Mouse (Mus musculus): ENCODE measurements at regions not wholly inside any gene's neighbourhood (a gene's known extent, or its start where the extent isn't known, plus 50 kb on each side); places are given as distances from the start of the nearest gene placed in this dataset.

GRCm38 (mm10) chr16:39285028-39285744, 392.7 kb downstream of the Igsf11 start:
- CTCF ChIA-PET = interaction anchor here (0.8 kb wide), 1 partner anchor 268 kb away, joined by 3 read pairs; no protein-coding TSS in a partner anchor

GRCm38 (mm10) chr16:39286797-39287565, 394.5 kb downstream of the Igsf11 start:
- CTCF ChIA-PET = no interaction called here

- CTCF ChIA-PET = no interaction called here
Observed at GRCm38 (mm10) chr16:39298856-39299255, 406.4 kb downstream of the Igsf11 start.

GRCm38 (mm10) chr16:39302902-39303361, 410.5 kb downstream of the Igsf11 start:
- CTCF ChIA-PET = no interaction called here

GRCm38 (mm10) chr16:39303371-39303770, 410.9 kb downstream of the Igsf11 start:
- CTCF ChIA-PET = no interaction called here

- CTCF ChIA-PET = no interaction called here
Observed at GRCm38 (mm10) chr16:39307951-39308350, 415.5 kb downstream of the Igsf11 start.

GRCm38 (mm10) chr16:39316752-39317594, 424.5 kb downstream of the Igsf11 start:
- CTCF ChIA-PET = no interaction called here

GRCm38 (mm10) chr16:39325627-39326026, 433.2 kb downstream of the Igsf11 start:
- CTCF ChIA-PET = no interaction called here

- CTCF ChIA-PET = no interaction called here
Observed at GRCm38 (mm10) chr16:39363657-39364056, 471.2 kb downstream of the Igsf11 start.

GRCm38 (mm10) chr16:39368276-39368675, 475.8 kb downstream of the Igsf11 start:
- CTCF ChIA-PET = no interaction called here

GRCm38 (mm10) chr16:39374616-39375015, 482.1 kb downstream of the Igsf11 start:
- CTCF ChIA-PET = no interaction called here

- CTCF ChIA-PET = no interaction called here
Observed at GRCm38 (mm10) chr16:39379959-39380358, 487.5 kb downstream of the Igsf11 start.

GRCm38 (mm10) chr16:39389943-39390342, 497.5 kb downstream of the Igsf11 start:
- CTCF ChIA-PET = no interaction called here

- CTCF ChIA-PET = no interaction called here
Observed at GRCm38 (mm10) chr16:39390626-39391025, 498.2 kb downstream of the Igsf11 start.

GRCm38 (mm10) chr16:39402101-39402749, 509.8 kb downstream of the Igsf11 start:
- CTCF ChIA-PET = no interaction called here

GRCm38 (mm10) chr16:39431581-39431980, 539.1 kb downstream of the Igsf11 start:
- CTCF ChIA-PET = no interaction called here

GRCm38 (mm10) chr16:39445740-39446139, 538.4 kb upstream of the Lsamp start:
- CTCF ChIA-PET = no interaction called here

GRCm38 (mm10) chr16:39453400-39454138, 530.6 kb upstream of the Lsamp start:
- CTCF ChIA-PET = no interaction called here

All from spleen, embryonic (tissue).